8 mouse cellular contexts compared by ENCODE assay signal in genomic region chr7:71960453-71961230, GRCm38 (mm10).
A peak's percentile ranks its signal among the peaks of the same experiment; 100 is the strongest.
DNase-seq lines count a peak whose midpoint lies in the region; ATAC-seq and TF ChIP-seq lines count a peak whose summit lies in the region.

No protein-coding gene starts in this region.

- ATAC-seq in forebrain, embryonic 15.5 days (replicated peaks): peak; percentile 69
- peak; percentile 75 to 89 for ATAC-seq in hematopoietic stem cell, adult 5-6 weeks (replicated peaks in 1 of 2; ENCODE audit: insufficient read depth in 1 of 2, low FRiP score in 2 of 2, low TSS enrichment in 1 of 2, low read depth in 1 of 2, poor library complexity in 2 of 2, severe bottlenecking in 2 of 2)
- ATAC-seq in megakaryocyte progenitor cell, adult 5-6 weeks (replicated peaks; ENCODE audit: poor library complexity): peak; percentile 88
- ATAC-seq in stomach, postnatal 0 days (ENCODE audit: low FRiP score, low TSS enrichment): 0 out of 2 replicates have a peak, but pooled peaks have one; percentile 56

- peak overlapping the region; percentile 38 for H3K4me2 ChIP-seq in forebrain, embryonic 15.5 days (replicated peaks)
- peak overlapping the region; percentile 45 for H3K4me2 ChIP-seq in stomach, postnatal 0 days (replicated peaks; ENCODE audit: low read depth)

- no peak for TF ChIP-seq CTCF in stomach, postnatal 0 days (IDR thresholded peaks at IDR 0.05; ENCODE audit: low read depth)

- H3K27me3 ChIP-seq in forebrain, embryonic 15.5 days: no peaks in the 10 kb centered on the region
- no peaks in the 10 kb centered on the region for H3K27me3 ChIP-seq in limb, embryonic 10.5 days (ENCODE audit: low read depth, poor library complexity, severe bottlenecking)
- no peaks in the 10 kb centered on the region for H3K27me3 ChIP-seq in stomach, postnatal 0 days (ENCODE audit: control insufficient read depth, insufficient read depth, low read length)

- no peaks in the 10 kb centered on the region for H3K36me3 ChIP-seq in forebrain, embryonic 15.5 days
- H3K36me3 ChIP-seq in limb, embryonic 10.5 days: no peaks in the 10 kb centered on the region
- H3K36me3 ChIP-seq in stomach, postnatal 0 days (ENCODE audit: control insufficient read depth, insufficient read depth, low read length): no peaks in the 10 kb centered on the region

- H3K4me1 ChIP-seq in forebrain, embryonic 15.5 days: peaks cover 10% of the 10 kb centered on the region
- peaks cover 10% of the 10 kb centered on the region for H3K4me1 ChIP-seq in limb, embryonic 10.5 days
- no peaks in the 10 kb centered on the region for H3K4me1 ChIP-seq in stomach, postnatal 0 days (replicated peaks; ENCODE audit: control insufficient read depth, insufficient read depth)

- H3K4me3 ChIP-seq in forebrain, embryonic 15.5 days: peak overlapping the region; percentile 20
- peak overlapping the region; percentile 35 for H3K4me3 ChIP-seq in limb, embryonic 10.5 days
- H3K4me3 ChIP-seq in stomach, postnatal 0 days (ENCODE audit: low read depth, low read length): peak overlapping the region; percentile 20; the same call in 1 of the 2 replicates

- no peaks in the 10 kb centered on the region for H3K9me3 ChIP-seq in forebrain, embryonic 15.5 days
- H3K9me3 ChIP-seq in limb, embryonic 10.5 days (replicated peaks): no peaks in the 10 kb centered on the region
- H3K9me3 ChIP-seq in stomach, postnatal 0 days (ENCODE audit: control insufficient read depth, low read length): no peaks in the 10 kb centered on the region

- 0 out of 2 replicates have a peak overlapping the region, but pooled peaks have one; percentile 13 for H3K27ac ChIP-seq in forebrain, embryonic 15.5 days (replicated peaks)
- peak overlapping the region; percentile 79 for H3K27ac ChIP-seq in limb, embryonic 10.5 days
- H3K27ac ChIP-seq in stomach, postnatal 0 days (replicated peaks): 0 out of 2 replicates have a peak overlapping the region, but pooled peaks have one; percentile 24

- DNase-seq in adrenal gland, postnatal 36 days: peak; percentile 59 to 69
- DNase-seq in limb, embryonic 10.5 days (ENCODE audit: low spot score): peak; percentile 60
- DNase-seq in stomach, postnatal 0 days (ENCODE audit: low spot score): peak; percentile 52
- DNase-seq in cerebellum, adult 11 months: no peak
- no peak for DNase-seq in left cerebral cortex, adult 9 months (ENCODE audit: low spot score in 2 of 2)

- peak overlapping the region; percentile 25; the same call in 1 of the 2 replicates for H3K9ac ChIP-seq in forebrain, embryonic 15.5 days (replicated peaks)
- H3K9ac ChIP-seq in stomach, postnatal 0 days (ENCODE audit: low read length): no peak overlapping the region

- TF ChIP-seq EP300 in stomach, postnatal 0 days (optimal IDR thresholded peaks at IDR 0.05): no peak

- WGBS in forebrain, embryonic 15.5 days: 3% methylated on average over 11 of the region's 11 CpGs
- WGBS in limb, embryonic 10.5 days: 6% methylated on average over 11 of the region's 11 CpGs
- WGBS in stomach, postnatal 0 days: 4% methylated on average over 11 of the region's 11 CpGs

Comparison
In these comparisons a context has a peak if more than half of its experiments do, and no peak if none do; other contexts are left out.
1. DNase-seq: peak in adrenal gland, postnatal 36 days (2 of 2), limb, embryonic 10.5 days (single experiment) and stomach, postnatal 0 days (single experiment); none in cerebellum, adult 11 months (single experiment) and left cerebral cortex, adult 9 months (0 of 2).
2. H3K27ac ChIP-seq: peak in every context shown above with its lines; median percentile 79 in limb, embryonic 10.5 days; 24 in stomach, postnatal 0 days; 13 in forebrain, embryonic 15.5 days.
3. Peak in every context shown above with its lines, with median percentiles within 50 percentile points of each other: ATAC-seq and H3K4me3 ChIP-seq.